Mouse (Mus musculus): ENCODE results near the gene Xirp2.

- TF ChIP-seq CTCF (conservative IDR thresholded peaks at IDR 0.05; ENCODE audit: low read length) (no peak), POU5F1 (IDR thresholded peaks at IDR 0.05; ENCODE audit: borderline replicate concordance, low read length) (no peak)
These were observed 23.0 kb upstream of the Xirp2 start for GRCm38 (mm10) chr2:67422799-67423198.

All from E14TG2a.4 (cell line).